ENCODE assay signal across 7 mouse cellular contexts in the genomic region with DNA sequence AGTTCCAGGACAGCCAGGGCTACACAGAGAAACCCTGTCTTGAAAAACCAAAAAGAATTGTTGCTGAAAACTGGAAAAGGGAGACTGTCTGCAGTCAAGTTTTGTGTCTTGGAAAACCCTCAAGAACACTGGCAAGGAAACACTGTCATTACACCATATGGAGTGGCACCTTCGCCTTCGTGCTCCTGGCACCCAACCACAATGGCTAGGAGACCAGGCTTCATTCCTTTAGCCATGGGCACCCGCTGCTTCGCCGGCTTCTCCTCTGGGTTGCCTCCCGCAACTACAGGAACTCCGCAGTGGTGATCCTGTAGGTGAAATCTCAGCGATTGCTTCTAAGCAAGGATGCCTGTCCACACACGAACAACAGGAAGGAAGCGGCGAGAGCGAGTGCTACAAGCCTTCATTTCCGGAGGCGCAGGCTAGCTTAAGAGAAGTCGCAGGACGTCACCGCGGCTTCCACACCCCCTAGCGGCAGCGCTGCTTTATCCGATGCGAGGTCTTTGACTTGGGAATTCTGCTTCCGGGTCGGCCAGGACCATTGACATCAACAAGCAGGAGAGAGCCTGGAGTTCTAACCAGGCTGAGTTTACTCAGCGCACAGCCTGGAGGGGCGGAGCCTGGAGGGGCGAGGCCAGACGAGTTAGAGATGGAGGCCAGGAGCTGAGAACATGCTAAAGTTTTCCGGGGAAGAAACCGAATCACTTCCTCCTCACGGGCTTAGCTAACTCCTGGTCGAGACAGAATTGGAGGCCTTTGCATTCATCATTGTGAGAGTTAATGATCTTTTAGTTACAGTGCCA. TPM values are rescaled to one million over a fixed set of nuclear protein-coding genes. Genes with fewer than 3 reads are reported as not detected.
A peak's percentile ranks its signal among the peaks of the same experiment; 100 is the strongest.
DNase-seq lines count a peak whose midpoint lies in the region; ATAC-seq lines count a peak whose summit lies in the region.

No protein-coding gene starts in this region.

- peak; percentile 96 for ATAC-seq in embryonic facial prominence, embryonic 12.5 days (ENCODE audit: insufficient number of reproducible peaks, insufficient read depth, low FRiP score, low TSS enrichment)
- peak; percentile 98 for ATAC-seq in limb, embryonic 11.5 days (ENCODE audit: insufficient number of reproducible peaks, low FRiP score, low TSS enrichment, low read depth)
- peak; percentile 95 for ATAC-seq in midbrain, embryonic 14.5 days (ENCODE audit: low FRiP score, low TSS enrichment)

- H3K27me3 ChIP-seq in embryonic facial prominence, embryonic 12.5 days: 0 out of 2 replicates have a peak, but pooled peaks cover 3% of the 10 kb centered on the region
- H3K27me3 ChIP-seq in limb, embryonic 11.5 days (ENCODE audit: control insufficient read depth, insufficient read depth, low read length): no peaks in the 10 kb centered on the region
- H3K27me3 ChIP-seq in midbrain, embryonic 14.5 days (ENCODE audit: control insufficient read depth, insufficient read depth, low read length): 0 out of 2 replicates have a peak, but pooled peaks cover 3% of the 10 kb centered on the region

- no peaks in the 10 kb centered on the region for H3K9me3 ChIP-seq in embryonic facial prominence, embryonic 12.5 days
- H3K9me3 ChIP-seq in limb, embryonic 11.5 days (ENCODE audit: control insufficient read depth, low read length): no peaks in the 10 kb centered on the region
- H3K9me3 ChIP-seq in midbrain, embryonic 14.5 days (ENCODE audit: control insufficient read depth, low read length): no peaks in the 10 kb centered on the region

- peak overlapping the region; percentile 62 for H3K4me2 ChIP-seq in embryonic facial prominence, embryonic 12.5 days (replicated peaks)
- H3K4me2 ChIP-seq in limb, embryonic 11.5 days (ENCODE audit: low read depth, severe bottlenecking): peak overlapping the region; percentile 69
- H3K4me2 ChIP-seq in midbrain, embryonic 14.5 days (ENCODE audit: low read length): peak overlapping the region; percentile 80

- no peaks in the 10 kb centered on the region for H3K36me3 ChIP-seq in embryonic facial prominence, embryonic 12.5 days
- no peaks in the 10 kb centered on the region for H3K36me3 ChIP-seq in limb, embryonic 11.5 days (ENCODE audit: control insufficient read depth, insufficient read depth, low read length)
- H3K36me3 ChIP-seq in midbrain, embryonic 14.5 days (ENCODE audit: control insufficient read depth, insufficient read depth, low read length): no peaks in the 10 kb centered on the region

- peak; percentile 94 for DNase-seq in adrenal gland, postnatal 25 days
- DNase-seq in heart, adult 11 months: peak; percentile 100
- DNase-seq in kidney, adult 18-20 months: peak; percentile 97
- peak; percentile 98 for DNase-seq in limb, embryonic 11.5 days (ENCODE audit: low spot score)
- DNase-seq in midbrain, embryonic 14.5 days: peak; percentile 98
- DNase-seq in spleen, adult 18-20 months: peak; percentile 85 to 90

- peak overlapping the region; percentile 56 for H3K9ac ChIP-seq in embryonic facial prominence, embryonic 12.5 days
- peak overlapping the region; percentile 59 for H3K9ac ChIP-seq in limb, embryonic 11.5 days (ENCODE audit: low read length)
- H3K9ac ChIP-seq in midbrain, embryonic 14.5 days (replicated peaks; ENCODE audit: low read length): peak overlapping the region; percentile 69

- 3% methylated on average over 32 of the region's 32 CpGs for WGBS in embryonic facial prominence, embryonic 12.5 days
- WGBS in limb, embryonic 11.5 days: 4% methylated on average over 32 of the region's 32 CpGs
- 5% methylated on average over 32 of the region's 32 CpGs for WGBS in midbrain, embryonic 14.5 days

- peak overlapping the region; percentile 87 for H3K27ac ChIP-seq in embryonic facial prominence, embryonic 12.5 days
- peak overlapping the region; percentile 76 for H3K27ac ChIP-seq in limb, embryonic 11.5 days (replicated peaks; ENCODE audit: low read depth, low read length)
- peak overlapping the region; percentile 94 for H3K27ac ChIP-seq in midbrain, embryonic 14.5 days (replicated peaks; ENCODE audit: low read depth, low read length)

- peak overlapping the region; percentile 39 for H3K4me3 ChIP-seq in embryonic facial prominence, embryonic 12.5 days
- peak overlapping the region; percentile 33 for H3K4me3 ChIP-seq in limb, embryonic 11.5 days (ENCODE audit: low read depth, low read length)
- peak overlapping the region; percentile 46 for H3K4me3 ChIP-seq in midbrain, embryonic 14.5 days (replicated peaks; ENCODE audit: low read depth, low read length)

- H3K4me1 ChIP-seq in embryonic facial prominence, embryonic 12.5 days: 0 out of 2 replicates have a peak, but pooled peaks cover 3% of the 10 kb centered on the region
- no peaks in the 10 kb centered on the region for H3K4me1 ChIP-seq in limb, embryonic 11.5 days (ENCODE audit: control insufficient read depth, insufficient read depth, low read length)
- no peaks in the 10 kb centered on the region for H3K4me1 ChIP-seq in midbrain, embryonic 14.5 days (ENCODE audit: control insufficient read depth, insufficient read depth, low read length)

RNA-seq across cellular contexts. Expression of a gene that starts 9.3 kb away (rescaled TPM):
- total RNA-seq in adrenal gland, postnatal 25 days (2021): 211 and 212 TPM in 2 replicates
- 345 and 352 TPM in 2 replicates for polyA plus RNA-seq in embryonic facial prominence, embryonic 12.5 days (2016; fragmentation: Nextera tagmentation; extraction: Ambion mirVana)
- 332 and 352 TPM in 2 replicates for polyA plus RNA-seq in limb, embryonic 11.5 days (2014; fragmentation: Nextera tagmentation; extraction: Ambion mirVana)
- polyA plus RNA-seq in midbrain, embryonic 14.5 days (2014; fragmentation: Nextera tagmentation; extraction: Ambion mirVana): 251 and 290 TPM in 2 replicates

RNA-seq across cellular contexts. Expression of a gene that starts 29.9 kb away (rescaled TPM):
- 313 and 326 TPM in 2 replicates for total RNA-seq in adrenal gland, postnatal 25 days (2021)
- 169 and 175 TPM in 2 replicates for polyA plus RNA-seq in embryonic facial prominence, embryonic 12.5 days (2016; fragmentation: Nextera tagmentation; extraction: Ambion mirVana)
- 208 and 216 TPM in 2 replicates for polyA plus RNA-seq in limb, embryonic 11.5 days (2014; fragmentation: Nextera tagmentation; extraction: Ambion mirVana)
- 328 and 378 TPM in 2 replicates for polyA plus RNA-seq in midbrain, embryonic 14.5 days (2014; fragmentation: Nextera tagmentation; extraction: Ambion mirVana)

Comparison
In these comparisons a context has a peak if more than half of its experiments do, and no peak if none do; other contexts are left out.
1. Peak in every context shown above with its lines: DNase-seq, ATAC-seq, H3K4me3 ChIP-seq and H3K27ac ChIP-seq.